ENCODE assay signal across 41 mouse cellular contexts in the genomic region with DNA sequence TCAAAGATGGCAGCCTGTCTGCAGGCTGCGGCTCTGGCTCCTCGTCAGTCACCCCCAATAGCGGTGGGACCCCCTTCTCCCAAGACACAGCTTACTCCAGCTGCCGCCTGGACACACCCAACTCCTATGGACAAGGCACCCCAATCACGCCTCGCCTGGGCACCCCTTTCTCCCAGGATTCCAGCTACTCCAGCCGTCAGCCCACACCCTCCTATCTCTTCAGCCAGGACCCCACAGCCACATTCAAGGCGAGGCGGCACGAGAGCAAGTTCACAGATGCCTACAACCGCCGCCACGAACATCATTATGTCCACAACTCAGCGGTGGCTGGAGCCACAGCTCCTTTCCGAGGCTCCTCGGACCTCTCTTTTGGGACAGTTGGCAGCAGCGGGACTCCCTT. TPM values are rescaled to one million over a fixed set of nuclear protein-coding genes. Genes with fewer than 3 reads are reported as not detected.
DNase-seq lines count a peak whose midpoint lies in the region; ATAC-seq and TF ChIP-seq lines count a peak whose summit lies in the region.
"Had no signal": no experiment of that assay in that cellular context is flagged by ENCODE, and none has a peak within 500 bp of the region (broad histone marks: within the 10 kb centered on the region; RNA-seq: fewer than 3 reads in every experiment).

No protein-coding gene starts in this region.

- DNase-seq in cerebellum, adult 9-10 months: peak; percentile 45
- DNase-seq in cerebellum, postnatal 14 days: no peak
- no peak for DNase-seq in hindbrain, embryonic 10.5 days (ENCODE audit: low spot score)
- DNase-seq in hindbrain, postnatal 0 days (ENCODE audit: low spot score): no peak
- no peak for DNase-seq in midbrain, embryonic 10.5 days (ENCODE audit: low spot score)
- DNase-seq in midbrain, postnatal 0 days (ENCODE audit: low spot score): no peak
- DNase-seq in Muller cell, postnatal 12 days (ENCODE audit: inconsistent ontology term): no peak
- DNase-seq: adrenal gland, adult 2 months; adrenal gland, postnatal 36 days; gastrocnemius, postnatal 36 days; heart, postnatal 10 days; kidney, adult 18-20 months; lung, adult 2 months; lung, postnatal 10 days; retina, postnatal 1 day; right cerebral cortex, postnatal 14 days; thymus, postnatal 4 days had no signal

- H3K27ac ChIP-seq in hindbrain, embryonic 10.5 days: peak overlapping the region; percentile 4; the same call in 1 of the 2 replicates
- H3K27ac ChIP-seq in hindbrain, postnatal 0 days: no peak overlapping the region
- H3K27ac ChIP-seq in midbrain, embryonic 10.5 days (replicated peaks): no peak overlapping the region
- H3K27ac ChIP-seq in midbrain, postnatal 0 days (ENCODE audit: low read depth, low read length): no peak overlapping the region
- no peak overlapping the region for H3K27ac ChIP-seq in ES-Bruce4 (ENCODE audit: insufficient read depth, low read length)
- H3K27ac ChIP-seq: embryonic facial prominence, embryonic 15.5 days; gastrocnemius, adult 2 months; heart, embryonic 13.5 days; hindbrain, embryonic 14.5 days; kidney, embryonic 15.5 days; layer of hippocampus, adult 2 months; left cerebral cortex, adult 2 months; liver, embryonic 14.5 days; macrophage; neural tube, embryonic 15.5 days had no signal

- H3K4me2 ChIP-seq in hindbrain, postnatal 0 days (ENCODE audit: low read depth, low read length): no peak overlapping the region
- no peak overlapping the region for H3K4me2 ChIP-seq in midbrain, postnatal 0 days (ENCODE audit: low read depth, low read length, poor library complexity, severe bottlenecking)
- H3K4me2 ChIP-seq: embryonic facial prominence, embryonic 15.5 days; heart, embryonic 13.5 days; hindbrain, embryonic 14.5 days; kidney, embryonic 15.5 days; neural tube, embryonic 15.5 days had no signal

- no peak for TF ChIP-seq POLR2A in ES-Bruce4 (IDR thresholded peaks at IDR 0.05; ENCODE audit: insufficient read depth, low read length)

- no peak overlapping the region for H3K4me3 ChIP-seq in hindbrain, embryonic 10.5 days
- no peak overlapping the region for H3K4me3 ChIP-seq in hindbrain, postnatal 0 days (ENCODE audit: low read length)
- peak overlapping the region; percentile 12; the same call in 1 of the 2 replicates for H3K4me3 ChIP-seq in midbrain, embryonic 10.5 days
- no peak overlapping the region for H3K4me3 ChIP-seq in midbrain, postnatal 0 days (ENCODE audit: low read depth, low read length)
- peak overlapping the region; percentile 1; the same call in 1 of the 2 replicates for H3K4me3 ChIP-seq in ES-Bruce4 (ENCODE audit: low read depth, low read length)
- H3K4me3 ChIP-seq: embryonic facial prominence, embryonic 15.5 days; gastrocnemius, adult 2 months; heart, embryonic 13.5 days; kidney, embryonic 15.5 days; layer of hippocampus, adult 2 months; left cerebral cortex, adult 2 months; myocyte; neural tube, embryonic 15.5 days had no signal

- WGBS in hindbrain, embryonic 10.5 days: 86% methylated on average over 17 of the region's 17 CpGs
- 80% methylated on average over 17 of the region's 17 CpGs for WGBS in hindbrain, postnatal 0 days
- 90% methylated on average over 17 of the region's 17 CpGs for WGBS in midbrain, embryonic 10.5 days
- WGBS in midbrain, postnatal 0 days: 82% methylated on average over 17 of the region's 17 CpGs

- H3K36me3 ChIP-seq in hindbrain, embryonic 10.5 days: peaks cover 85% of the 10 kb centered on the region
- peaks cover 32% of the 10 kb centered on the region for H3K36me3 ChIP-seq in hindbrain, postnatal 0 days (ENCODE audit: insufficient read depth, low read length)
- H3K36me3 ChIP-seq in midbrain, embryonic 10.5 days: peaks cover 84% of the 10 kb centered on the region
- peaks cover 47% of the 10 kb centered on the region for H3K36me3 ChIP-seq in midbrain, postnatal 0 days (ENCODE audit: insufficient read depth, low read length)
- peaks cover 2% of the 10 kb centered on the region; the same call in 1 of the 2 replicates for H3K36me3 ChIP-seq in ES-Bruce4 (ENCODE audit: control insufficient read depth, insufficient read depth, low read length, poor library complexity, severe bottlenecking)

- no peak overlapping the region for H3K9ac ChIP-seq in hindbrain, postnatal 0 days (replicated peaks; ENCODE audit: low read length)
- no peak overlapping the region for H3K9ac ChIP-seq in midbrain, postnatal 0 days (replicated peaks; ENCODE audit: low read length, poor library complexity, severe bottlenecking)
- H3K9ac ChIP-seq in ES-Bruce4 (ENCODE audit: low read depth, poor library complexity, severe bottlenecking): 0 out of 2 replicates have a peak overlapping the region, but pooled peaks have one; percentile 6
- H3K9ac ChIP-seq: embryonic facial prominence, embryonic 15.5 days; hindbrain, embryonic 14.5 days; kidney, embryonic 15.5 days; liver, embryonic 14.5 days; neural tube, embryonic 15.5 days had no signal

- TF ChIP-seq CTCF in hindbrain, postnatal 0 days (IDR thresholded peaks at IDR 0.05; ENCODE audit: low read depth): no peak
- no peak for TF ChIP-seq CTCF in midbrain, postnatal 0 days (IDR thresholded peaks at IDR 0.05)
- TF ChIP-seq CTCF in ES-Bruce4 (IDR thresholded peaks at IDR 0.05; ENCODE audit: low read depth, low read length): no peak

- no peak for TF ChIP-seq EP300 in ES-Bruce4 (IDR thresholded peaks at IDR 0.05; ENCODE audit: insufficient read depth, low read depth, low read length)

- H3K27me3 ChIP-seq in hindbrain, embryonic 10.5 days (ENCODE audit: insufficient read depth, poor library complexity, severe bottlenecking): no peaks in the 10 kb centered on the region
- H3K27me3 ChIP-seq in hindbrain, postnatal 0 days (ENCODE audit: insufficient read depth, low read length): no peaks in the 10 kb centered on the region
- H3K27me3 ChIP-seq in midbrain, embryonic 10.5 days (ENCODE audit: low read depth, poor library complexity, severe bottlenecking): no peaks in the 10 kb centered on the region
- no peaks in the 10 kb centered on the region for H3K27me3 ChIP-seq in midbrain, postnatal 0 days (ENCODE audit: insufficient read depth, low read length)
- no peaks in the 10 kb centered on the region for H3K27me3 ChIP-seq in ES-Bruce4 (ENCODE audit: control insufficient read depth, insufficient read depth, low read length, poor library complexity, severe bottlenecking)
- H3K27me3 ChIP-seq: embryonic facial prominence, embryonic 15.5 days; heart, embryonic 13.5 days; kidney, embryonic 15.5 days; neural tube, embryonic 15.5 days had no signal

- peaks cover 80% of the 10 kb centered on the region for H3K4me1 ChIP-seq in hindbrain, embryonic 10.5 days (replicated peaks)
- H3K4me1 ChIP-seq in hindbrain, postnatal 0 days (ENCODE audit: insufficient read depth, low read length): peaks cover 30% of the 10 kb centered on the region
- H3K4me1 ChIP-seq in midbrain, embryonic 10.5 days: peaks cover 84% of the 10 kb centered on the region
- peaks cover 30% of the 10 kb centered on the region for H3K4me1 ChIP-seq in midbrain, postnatal 0 days (ENCODE audit: insufficient read depth, low read length)
- peaks cover 12% of the 10 kb centered on the region for H3K4me1 ChIP-seq in ES-Bruce4 (ENCODE audit: control insufficient read depth, insufficient read depth, low read length)

- no peak for ATAC-seq in hindbrain, postnatal 0 days
- no peak for ATAC-seq in midbrain, postnatal 0 days (ENCODE audit: low FRiP score)
- ATAC-seq: activated CD4-positive, CD25-positive, alpha-beta regulatory T cell, adult 4 months; forebrain, embryonic 16.5 days; midbrain, embryonic 16.5 days had no signal

- no peaks in the 10 kb centered on the region for H3K9me3 ChIP-seq in hindbrain, embryonic 10.5 days
- no peaks in the 10 kb centered on the region for H3K9me3 ChIP-seq in hindbrain, postnatal 0 days (ENCODE audit: low read length)
- no peaks in the 10 kb centered on the region for H3K9me3 ChIP-seq in midbrain, embryonic 10.5 days (replicated peaks)
- no peaks in the 10 kb centered on the region for H3K9me3 ChIP-seq in midbrain, postnatal 0 days (ENCODE audit: low read length)
- H3K9me3 ChIP-seq in ES-Bruce4 (replicated peaks; ENCODE audit: control insufficient read depth, insufficient read depth, low read length, poor library complexity, severe bottlenecking): no peaks in the 10 kb centered on the region
- H3K9me3 ChIP-seq: embryonic facial prominence, embryonic 15.5 days; heart, embryonic 13.5 days; kidney, embryonic 15.5 days; neural tube, embryonic 15.5 days had no signal

RNA-seq across cellular contexts. Expression of a gene that starts 5.6 kb away (rescaled TPM):
- polyA plus RNA-seq in hindbrain, embryonic 10.5 days (2016; fragmentation: Nextera tagmentation; extraction: Ambion mirVana): 7.9 and 9.5 TPM in 2 replicates
- 4.8 TPM in 2 replicates for total RNA-seq in hindbrain, postnatal 0 days (2014; rRNA removed)
- 7.1 and 7.2 TPM in 2 replicates for polyA plus RNA-seq in hindbrain, postnatal 0 days (2015; fragmentation: Nextera tagmentation; extraction: Ambion mirVana)
- 7.4 and 7.9 TPM in 2 replicates for polyA plus RNA-seq in midbrain, embryonic 10.5 days (2016; fragmentation: Nextera tagmentation; extraction: Ambion mirVana)
- total RNA-seq in midbrain, postnatal 0 days (2014; rRNA removed): 5.3 and 5.9 TPM in 2 replicates
- polyA plus RNA-seq in midbrain, postnatal 0 days (2015; fragmentation: Nextera tagmentation; extraction: Ambion mirVana): 7.2 and 8.8 TPM in 2 replicates
- polyA plus RNA-seq in ES-Bruce4 (2011; ENCODE audit: insufficient read depth, insufficient read length, low read depth, missing spikeins): 8.6 and 11.3 TPM in 2 replicates

RNA-seq across cellular contexts. Expression of a gene that starts 15.1 kb away (rescaled TPM):
- polyA plus RNA-seq in hindbrain, embryonic 10.5 days (2016; fragmentation: Nextera tagmentation; extraction: Ambion mirVana): 1.9 and 2.2 TPM in 2 replicates
- 43.5 and 44.4 TPM in 2 replicates for total RNA-seq in hindbrain, postnatal 0 days (2014; rRNA removed)
- 36.6 and 36.8 TPM in 2 replicates for polyA plus RNA-seq in hindbrain, postnatal 0 days (2015; fragmentation: Nextera tagmentation; extraction: Ambion mirVana)
- 1.4 and 1.9 TPM in 2 replicates for polyA plus RNA-seq in midbrain, embryonic 10.5 days (2016; fragmentation: Nextera tagmentation; extraction: Ambion mirVana)
- total RNA-seq in midbrain, postnatal 0 days (2014; rRNA removed): 37.2 and 47.8 TPM in 2 replicates
- 41.7 and 45.3 TPM in 2 replicates for polyA plus RNA-seq in midbrain, postnatal 0 days (2015; fragmentation: Nextera tagmentation; extraction: Ambion mirVana)
- 1.6 and 2.0 TPM in 2 replicates for polyA plus RNA-seq in ES-Bruce4 (2011; ENCODE audit: insufficient read depth, insufficient read length, low read depth, missing spikeins)

RNA-seq across cellular contexts. Expression of a gene that starts 21.6 kb away (rescaled TPM):
- 77.7 and 86.3 TPM in 2 replicates for polyA plus RNA-seq in hindbrain, embryonic 10.5 days (2016; fragmentation: Nextera tagmentation; extraction: Ambion mirVana)
- total RNA-seq in hindbrain, postnatal 0 days (2014; rRNA removed): 28.5 and 30.8 TPM in 2 replicates
- 86.1 and 87.2 TPM in 2 replicates for polyA plus RNA-seq in hindbrain, postnatal 0 days (2015; fragmentation: Nextera tagmentation; extraction: Ambion mirVana)
- polyA plus RNA-seq in midbrain, embryonic 10.5 days (2016; fragmentation: Nextera tagmentation; extraction: Ambion mirVana): 75.7 and 78.5 TPM in 2 replicates
- 26.1 and 26.5 TPM in 2 replicates for total RNA-seq in midbrain, postnatal 0 days (2014; rRNA removed)
- polyA plus RNA-seq in midbrain, postnatal 0 days (2015; fragmentation: Nextera tagmentation; extraction: Ambion mirVana): 76.3 and 81.8 TPM in 2 replicates
- 24.8 TPM in 2 replicates for polyA plus RNA-seq in ES-Bruce4 (2011; ENCODE audit: insufficient read depth, insufficient read length, low read depth, missing spikeins)

RNA-seq across cellular contexts. Expression of a gene that starts 35.0 kb away (rescaled TPM):
- not detected in 2 replicates for polyA plus RNA-seq in hindbrain, embryonic 10.5 days (2016; fragmentation: Nextera tagmentation; extraction: Ambion mirVana)
- total RNA-seq in hindbrain, postnatal 0 days (2014; rRNA removed): not detected in 2 replicates
- not detected in 2 replicates for polyA plus RNA-seq in hindbrain, postnatal 0 days (2015; fragmentation: Nextera tagmentation; extraction: Ambion mirVana)
- not detected in 2 replicates for polyA plus RNA-seq in midbrain, embryonic 10.5 days (2016; fragmentation: Nextera tagmentation; extraction: Ambion mirVana)
- total RNA-seq in midbrain, postnatal 0 days (2014; rRNA removed): not detected in 2 replicates
- not detected in 2 replicates for polyA plus RNA-seq in midbrain, postnatal 0 days (2015; fragmentation: Nextera tagmentation; extraction: Ambion mirVana)
- polyA plus RNA-seq in ES-Bruce4 (2011; ENCODE audit: insufficient read depth, insufficient read length, low read depth, missing spikeins): not detected in 2 replicates
- total RNA-seq: gastrocnemius, adult 2 months; heart, adult 8-10 months; heart, postnatal 10 days; layer of hippocampus, adult 2 months; layer of hippocampus, postnatal 14 days; left cerebral cortex, adult 2 months; left cerebral cortex, postnatal 25 days; megakaryocyte-erythroid progenitor cell, adult 5-6 weeks had no signal
- polyA plus RNA-seq: activated CD4-positive, CD25-positive, alpha-beta regulatory T cell, adult 4 months; brain, embryonic 14.5 days; cortical plate, adult 2 months; embryonic facial prominence, embryonic 15.5 days; forebrain, embryonic 16.5 days; hindbrain, embryonic 14.5 days; limb, embryonic 14.5 days; macrophage; midbrain, embryonic 16.5 days; myocyte; neural tube, embryonic 15.5 days; stomach, embryonic 14.5 days; thymus, postnatal 0 days had no signal

Comparison
In these comparisons a context has a peak if more than half of its experiments do, and no peak if none do; other contexts are left out.
1. H3K4me3 ChIP-seq: peak in midbrain, embryonic 10.5 days (single experiment) and ES-Bruce4 (single experiment); none in hindbrain, embryonic 10.5 days (single experiment), hindbrain, postnatal 0 days (single experiment) and midbrain, postnatal 0 days (single experiment).
2. RNA of a gene that starts 15.1 kb away (polyA plus RNA-seq): 41.7 to 45.3 TPM in midbrain, postnatal 0 days and 36.6 to 36.8 TPM in hindbrain, postnatal 0 days; 1.9 to 2.2 TPM in hindbrain, embryonic 10.5 days, 1.6 to 2.0 TPM in ES-Bruce4 and 1.4 to 1.9 TPM in midbrain, embryonic 10.5 days; every median in the first group is over 10 times any median in the second.